Mouse (Mus musculus) duodenum, adult 2 months (tissue): ENCODE measurements around the gene Zfp942. TPM values are rescaled to one million over a fixed set of nuclear protein-coding genes. Genes with fewer than 3 reads are reported as not detected.

Source experiments
- polyA plus RNA-seq: library from polyadenylated mRNA; depleted of rRNA; stranded (reverse); fragments of >200 nt; gene quantifications from 2 replicates; pipeline ENCODE4 v1.2.3, GENCODE M21; 2012; ENCODE audit warnings: low replicate concordance; rRNA removed

Zfp942 gene
- polyA plus RNA-seq: 1.1 and 1.4 TPM in 2 replicates

GRCm38 (mm10) chr17:21962107-21962907 lies at the start of gene Zfp942, which contains the start of gene Zfp943:
Gene Zfp942, minus strand, starts transcription at chr17:21962464.
Gene Zfp943, plus strand, starts transcription at chr17:21962552.

GRCm38 (mm10) chr17:21909456-21910052 lies 52.7 kb downstream of the Zfp942 start, which contains the start of gene Zfp995:
Gene Zfp995, minus strand, starts transcription at chr17:21909926.

Other genes with a start within 250 kb of the Zfp942 start
- gene Zfp229, start 231.7 kb downstream of the Zfp942 start, polyA plus RNA-seq: 0.25 and 0.63 TPM in 2 replicates
- 0.14 TPM in 1 of 2 replicates, not detected in the other for gene Zfp820, start 116.7 kb downstream of the Zfp942 start, polyA plus RNA-seq
- 0.53 TPM in 1 of 2 replicates, not detected in the other for gene Zfp995, start 52.5 kb downstream of the Zfp942 start, polyA plus RNA-seq
- 1.3 TPM in 2 replicates for gene Zfp943, start 88 bp upstream of the Zfp942 start, polyA plus RNA-seq
- gene Zfp947, start 203.7 kb upstream of the Zfp942 start, polyA plus RNA-seq: not detected in 2 replicates